Mouse (Mus musculus) kidney, postnatal 0 days (tissue): Measurements from ENCODE around the gene Mtx1. TPM values are rescaled to one million over a fixed set of nuclear protein-coding genes. Genes with fewer than 3 reads are reported as not detected.
"Not testable (repeated sequence)": the region's sequence is repeated elsewhere in the genome, so short reads cannot be mapped to it uniquely, and the experiment has no call there.

ENCODE experiments used
- ATAC-seq: fragments of 200-750 bp; cut with Nextera tagmentation; replicated peaks from 2 replicates; pipeline ENCODE4 v1.8.0; 2017; ENCODE audit warnings: low read depth, moderate number of reproducible peaks, moderate TSS enrichment, moderate library complexity; ENCODE audit not compliant: low FRiP score
- DNase-seq: peaks from one replicate; pipeline ENCODE4 v3.0.0-alpha.2; 2016; ENCODE audit warnings: low spot score
- H3K27ac ChIP-seq: fragments of 300-500 bp; sonication (generic); 2 replicates; pipeline ENCODE4 v1.5.1; 2014; ENCODE audit warnings: mild to moderate bottlenecking
- H3K27me3 ChIP-seq: fragments of 300-500 bp; sonication (generic); 2 replicates; pipeline ENCODE4 v1.6.1; 2014; ENCODE audit warnings: low read length, mixed read lengths; ENCODE audit not compliant: insufficient read depth
- H3K36me3 ChIP-seq: fragments of 300-500 bp; sonication (generic); 2 replicates; pipeline ENCODE4 v1.6.1; 2014; ENCODE audit warnings: low read length, mixed read lengths; ENCODE audit not compliant: insufficient read depth
- H3K4me1 ChIP-seq: fragments of 300-500 bp; sonication (generic); replicated peaks from 2 replicates; pipeline ENCODE4 v1.6.1; 2014; ENCODE audit warnings: antibody characterized with exemption, low read length, mixed read lengths; ENCODE audit not compliant: insufficient read depth
- H3K4me2 ChIP-seq: fragments of 300-500 bp; sonication (generic); 2 replicates; pipeline ENCODE4 v1.6.1; 2014; ENCODE audit warnings: mild to moderate bottlenecking, low read length, moderate library complexity, mixed read lengths
- H3K4me3 ChIP-seq: fragments of 300-500 bp; sonication (generic); replicated peaks from 2 replicates; pipeline ENCODE4 v1.5.1; 2014; ENCODE audit warnings: low read depth, low read length
- H3K9ac ChIP-seq: fragments of 300-500 bp; sonication (generic); 2 replicates; pipeline ENCODE4 v1.6.1; 2014; ENCODE audit warnings: low read depth, low read length
- H3K9me3 ChIP-seq: fragments of 300-500 bp; sonication (generic); replicated peaks from 2 replicates; pipeline ENCODE4 v1.6.1; 2016; ENCODE audit warnings: low read length, inconsistent platforms, mixed read lengths
- CTCF ChIP-seq: IDR thresholded peaks from 2 replicates; pipeline ENCODE4 v1.5.1; 2016; ENCODE audit warnings: antibody characterized with exemption, low read depth, mild to moderate bottlenecking, moderate library complexity
- WGBS: fragments of 180-500 bp; shearing (Covaris S2); extraction: QIAGEN DNeasy Blood & Tissue Kit; methylation state at CpG from one replicate; pipeline ENCODE4 v1.1.7; 2014; 5-methylcytosine and 5-hydroxymethylcytosine counted together
- polyA plus RNA-seq: library from polyadenylated mRNA; unstranded; fragments of >200 nt; fragmentation: Nextera tagmentation; extraction: Ambion mirVana; gene quantifications from 2 replicates; pipeline ENCODE4 v1.2.1, GENCODE M21; 2015

The Mtx1 gene
- polyA plus RNA-seq, 1 experiment from 2014 or later = 200 TPM

DNA sequence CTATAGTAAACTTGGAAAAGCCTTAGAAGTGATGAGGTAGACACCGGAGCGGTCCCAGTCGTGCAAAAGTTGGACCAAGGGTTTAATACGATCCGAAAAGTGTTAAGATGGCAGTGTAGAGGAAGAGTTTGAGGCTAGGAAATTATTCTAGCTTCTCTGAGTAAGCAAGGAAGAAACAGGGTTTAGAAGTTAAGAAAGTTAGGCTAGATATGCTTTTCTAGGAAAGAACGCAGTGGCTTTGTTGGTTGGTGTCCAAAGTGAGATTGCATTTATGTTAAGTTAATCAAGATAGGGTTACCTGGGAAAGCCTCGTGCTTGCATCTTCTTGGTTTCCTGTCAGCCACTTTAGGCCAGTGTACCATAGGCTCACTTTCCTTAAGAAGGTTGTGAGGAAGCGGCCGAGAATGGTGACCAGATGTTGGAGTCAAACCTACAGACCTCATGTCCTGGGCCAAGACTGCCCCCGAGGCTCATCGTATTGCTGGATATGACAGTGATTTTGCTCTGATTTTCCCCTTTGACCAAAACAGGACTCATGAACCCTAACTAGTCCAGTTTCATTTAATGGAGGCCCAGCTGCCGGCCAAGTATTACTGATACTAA lies 61.5 kb downstream of the Mtx1 start:
- peak overlapping the region; percentile 98 for H3K27ac ChIP-seq
- 13% methylated on average over 12 of the region's 12 CpGs for WGBS
- H3K9me3 ChIP-seq = no peaks in the 10 kb centered on the region
- H3K27me3 ChIP-seq = no peaks in the 10 kb centered on the region
- H3K4me3 ChIP-seq = peak overlapping the region; percentile 88
- TF ChIP-seq CTCF = no peak
- peaks cover 13% of the 10 kb centered on the region for H3K4me1 ChIP-seq
- peak overlapping the region; percentile 97 for H3K9ac ChIP-seq
- DNase-seq (no peak), ATAC-seq (no peak)
- peaks cover 22% of the 10 kb centered on the region for H3K36me3 ChIP-seq
- H3K4me2 ChIP-seq = peak overlapping the region; percentile 64

DNA sequence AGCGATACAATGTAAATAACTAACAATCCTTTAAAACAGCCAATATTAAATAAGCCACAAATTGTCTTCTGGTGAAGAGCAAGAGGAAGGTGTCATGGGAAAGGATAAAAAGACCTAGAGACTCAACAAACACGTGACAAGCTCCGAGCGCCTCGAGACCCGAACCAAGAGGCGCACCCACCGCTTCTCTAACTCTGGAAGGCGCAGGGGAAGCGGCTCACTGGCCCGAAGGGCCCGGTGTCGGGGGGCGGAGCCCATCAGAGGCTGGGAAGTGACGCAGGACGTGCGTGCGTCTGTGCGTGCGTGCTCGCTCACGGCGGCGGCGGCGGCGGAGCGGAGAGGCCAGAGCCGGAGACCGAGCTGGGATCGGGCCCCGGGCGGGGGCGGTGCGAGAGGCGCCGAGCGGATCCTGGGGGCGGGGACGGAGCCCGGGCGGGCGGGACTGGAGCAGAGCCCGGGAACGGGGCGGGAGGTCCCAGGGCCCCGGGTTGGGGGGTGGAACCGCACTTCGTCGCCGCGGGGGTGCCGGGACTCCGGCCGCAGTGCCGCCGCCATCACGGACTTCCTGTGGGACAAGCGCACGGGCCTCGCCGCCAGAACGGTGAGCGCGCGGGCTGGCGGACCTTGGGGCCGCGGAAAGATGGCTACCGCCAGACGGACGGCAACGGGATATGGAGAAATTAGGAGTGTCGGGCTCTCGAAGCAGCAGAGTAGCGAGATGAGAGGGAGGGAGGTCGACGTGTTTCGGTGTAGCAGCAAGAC lies 62.2 kb downstream of the Mtx1 start, which contains the start of gene Clk2:
Gene Clk2, plus strand, starts transcription at position 290 of the 762 bp plus-strand sequence.
- ATAC-seq (peak; percentile 96), DNase-seq (peak; percentile 96)
- Histone ChIP-seq H3K4me1 (peaks cover 16% of the 10 kb centered on the region), H3K4me3 (peak within 1 kb of the TSS; percentile 88), H3K9ac (peak within 1 kb of the TSS; percentile 97), H3K27ac (peak within 1 kb of the TSS; percentile 98), H3K36me3 (peaks cover 15% of the 10 kb centered on the region), H3K9me3 (no peaks in the 10 kb centered on the region), H3K4me2 (peak within 1 kb of the TSS; percentile 64), H3K27me3 (no peaks in the 10 kb centered on the region)
- TF ChIP-seq CTCF = no peak
- WGBS = under 1% methylated on average over 76 of the region's 79 CpGs

DNA sequence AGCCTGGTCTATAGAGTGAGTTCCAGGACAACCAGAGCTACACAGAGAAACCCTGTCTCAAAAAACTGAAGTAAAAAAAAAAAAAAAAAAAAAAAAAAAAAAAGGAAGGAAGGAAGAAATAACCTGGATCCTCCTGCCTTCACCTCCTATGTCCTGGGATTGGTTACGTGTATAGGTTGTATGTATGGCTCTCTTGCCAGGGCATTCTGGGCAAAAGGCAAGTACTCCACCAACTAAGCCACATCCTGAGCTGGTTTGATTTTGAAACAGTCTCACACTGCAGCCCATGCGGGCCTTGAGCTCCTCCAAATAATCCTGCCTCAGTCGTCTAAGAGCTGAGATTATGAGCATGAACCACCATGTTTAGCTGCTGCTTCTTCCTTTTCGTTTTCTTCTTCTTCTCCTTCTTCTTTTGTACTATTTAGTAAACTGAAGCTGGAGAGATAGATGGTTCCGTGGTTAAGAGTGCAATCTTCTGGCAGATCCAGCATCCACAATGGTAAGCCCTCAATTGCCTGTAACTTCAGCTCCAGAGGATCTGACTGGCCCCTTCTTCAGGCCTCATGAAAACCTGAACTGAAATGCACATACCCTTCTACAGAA lies 63.1 kb downstream of the Mtx1 start:
- no peaks in the 10 kb centered on the region for H3K9me3 ChIP-seq
- ATAC-seq = no peak
- WGBS = 74% methylated on average over 5 of the region's 5 CpGs
- no peak for TF ChIP-seq CTCF
- no peaks in the 10 kb centered on the region for H3K27me3 ChIP-seq
- peaks cover 21% of the 10 kb centered on the region for H3K4me1 ChIP-seq
- H3K4me3 ChIP-seq = peak overlapping the region; percentile 88
- peak overlapping the region; percentile 97; the same call in 1 of the 2 replicates for H3K9ac ChIP-seq
- peak overlapping the region; percentile 64 for H3K4me2 ChIP-seq
- H3K27ac ChIP-seq = peak overlapping the region; percentile 98; the same call in 1 of the 2 replicates
- peaks cover 6% of the 10 kb centered on the region for H3K36me3 ChIP-seq
- no peak for DNase-seq

DNA sequence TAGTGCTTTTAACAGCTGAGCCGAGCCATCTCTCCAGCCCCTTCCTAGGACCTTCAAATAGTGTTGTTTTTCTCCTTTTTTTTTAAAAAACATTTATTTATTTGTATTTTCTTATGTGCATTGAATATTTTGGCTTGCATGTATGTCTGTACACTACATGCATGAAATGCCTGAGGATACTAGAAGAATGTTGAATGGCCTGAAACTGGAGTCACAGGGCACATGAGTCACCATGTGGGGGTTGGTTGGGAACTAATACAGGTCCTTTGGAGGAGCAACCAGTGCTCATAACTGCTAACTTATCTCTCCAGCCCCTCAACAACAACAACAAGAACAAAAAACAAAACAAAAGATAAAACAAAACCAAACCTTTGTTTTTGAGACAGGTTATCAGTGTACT lies 63.8 kb downstream of the Mtx1 start:
- DNase-seq = no peak
- no peak for TF ChIP-seq CTCF
- 61% methylated on average over 1 of the region's 1 CpGs for WGBS
- no peaks in the 10 kb centered on the region for H3K9me3 ChIP-seq
- no peak overlapping the region for H3K4me2 ChIP-seq
- peaks cover 21% of the 10 kb centered on the region for H3K4me1 ChIP-seq
- no peak overlapping the region for H3K27ac ChIP-seq
- H3K4me3 ChIP-seq = no peak overlapping the region
- no peak overlapping the region for H3K9ac ChIP-seq
- no peaks in the 10 kb centered on the region for H3K27me3 ChIP-seq
- no peak for ATAC-seq
- H3K36me3 ChIP-seq = peaks cover 5% of the 10 kb centered on the region; the same call in 1 of the 2 replicates

DNA sequence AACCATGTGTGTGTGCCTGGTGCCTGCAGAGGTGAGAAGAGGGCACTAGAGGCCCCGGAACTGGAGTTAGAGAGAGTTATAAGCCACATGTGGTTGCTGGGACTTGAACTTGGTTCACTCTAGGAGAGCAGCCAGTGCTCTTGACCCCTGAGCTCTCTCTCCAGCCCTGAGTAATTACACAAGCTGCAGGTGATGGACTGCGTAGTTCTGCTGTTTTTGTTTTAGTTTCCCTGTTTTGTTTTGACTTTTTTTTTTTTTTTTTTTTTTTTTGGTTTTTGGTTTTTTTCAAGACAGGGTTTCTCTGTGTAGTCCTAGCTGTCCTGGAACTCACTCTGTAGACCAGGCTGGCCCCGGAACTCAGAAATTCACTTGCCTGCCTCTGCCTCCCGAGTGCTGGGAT lies 65.1 kb downstream of the Mtx1 start:
- Histone ChIP-seq H3K9me3 (no peaks in the 10 kb centered on the region), H3K4me1 (peaks cover 21% of the 10 kb centered on the region), H3K4me3 (no peak overlapping the region), H3K27me3 (no peaks in the 10 kb centered on the region), H3K9ac (no peak overlapping the region), H3K27ac (no peak overlapping the region), H3K36me3 (no peaks in the 10 kb centered on the region), H3K4me2 (no peak overlapping the region)
- 72% methylated on average over 4 of the region's 4 CpGs for WGBS
- ATAC-seq (no peak), DNase-seq (no peak)
- no peak for TF ChIP-seq CTCF

DNA sequence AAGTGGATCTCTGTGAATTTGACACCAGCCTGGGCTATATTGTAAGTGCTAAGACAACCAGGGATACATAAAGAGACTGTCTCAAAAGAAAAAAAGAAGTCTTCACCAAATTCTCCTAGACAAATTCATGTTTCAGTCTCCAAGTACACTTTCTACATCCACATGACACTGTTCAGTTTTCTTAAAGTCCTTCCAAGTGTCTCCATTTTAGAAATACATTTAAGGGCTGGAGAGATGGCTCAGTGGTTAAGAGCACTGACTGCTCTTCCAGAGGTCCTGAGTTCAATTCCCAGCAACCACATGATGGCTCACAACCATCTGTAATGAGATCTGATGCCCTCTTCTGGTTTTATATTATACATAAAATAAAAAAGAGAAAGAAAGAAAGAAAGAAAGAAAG lies 65.7 kb downstream of the Mtx1 start:
- H3K9ac ChIP-seq, H3K27ac ChIP-seq, H3K36me3 ChIP-seq, H3K27me3 ChIP-seq, H3K4me3 ChIP-seq, H3K4me2 ChIP-seq, H3K9me3 ChIP-seq, DNase-seq, ATAC-seq: not testable (repeated sequence)
- peaks cover 20% of the 10 kb centered on the region for H3K4me1 ChIP-seq
